Mouse (Mus musculus) erythroblast, embryonic 14.5 days (primary cell): ENCODE measurements around the gene Herpud2.

Experiments
- GATA1 ChIP-seq: IDR thresholded peaks from 2 replicates; pipeline ENCODE4 v1.6.1; 2012; ENCODE audit warnings: low read length, inconsistent platforms, mixed read lengths
- TAL1 ChIP-seq: IDR thresholded peaks from 3 replicates; pipeline ENCODE4 v1.6.1; 2012; ENCODE audit warnings: low read length, inconsistent platforms, mixed read lengths

GRCm38 (mm10) chr9:25104638-25105037 lies 47.0 kb downstream of the Herpud2 start:
- no peak for TF ChIP-seq GATA1
- no peak for TF ChIP-seq TAL1
